Mouse (Mus musculus) kidney, postnatal 36 days (tissue): ENCODE results near the gene Kynu.

Source experiments
- DNase-seq, 2 experiments: peaks; one replicate each; pipeline ENCODE4 v3.0.0; 2021 to 2022; ENCODE audit warnings: mixed read lengths in 2 of 2

Gene Kynu

DNA sequence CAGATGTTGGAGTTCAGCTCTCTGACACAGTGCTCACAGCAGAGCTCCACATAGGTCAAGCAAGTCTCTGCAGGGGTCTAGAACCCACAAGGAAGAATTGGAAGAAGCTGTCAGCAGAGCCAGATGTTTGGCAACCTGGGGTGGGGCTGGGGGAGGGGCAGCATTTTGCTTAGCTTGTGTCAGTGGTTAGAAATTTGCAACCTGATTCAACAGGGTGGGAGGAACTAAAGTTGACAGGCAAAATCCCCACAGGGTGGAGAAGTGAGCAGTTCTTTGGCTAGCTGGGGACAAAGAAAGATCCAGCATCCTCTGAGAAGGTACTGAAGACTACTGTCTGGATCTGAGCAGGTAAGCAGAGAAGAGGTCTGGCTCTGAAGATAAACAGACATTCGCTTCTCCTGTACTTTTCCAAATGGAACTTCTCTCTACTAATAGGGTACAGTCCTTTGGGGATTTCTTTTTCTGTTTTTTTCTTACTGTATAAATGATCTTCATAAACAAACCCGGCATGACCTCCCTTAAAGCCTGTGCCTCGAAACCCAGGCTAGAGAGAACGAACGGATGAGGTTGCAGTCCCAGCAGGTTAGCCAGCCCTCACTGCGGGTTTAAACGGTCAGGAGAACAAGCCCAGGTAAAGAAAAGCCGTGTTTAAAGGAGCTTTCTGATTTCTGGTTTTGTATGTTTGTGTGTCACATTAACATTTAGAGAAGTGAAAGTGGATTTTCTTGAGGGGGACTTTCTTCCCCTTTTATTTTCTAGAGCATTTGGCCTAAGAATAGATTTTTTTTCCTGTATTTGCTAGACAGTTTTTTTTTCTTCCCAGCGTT lies at the start of gene Kynu:
Gene Kynu, plus strand, starts transcription at position 268 of the 827 bp plus-strand sequence.
- peak; percentile 41 to 46 for DNase-seq

DNA sequence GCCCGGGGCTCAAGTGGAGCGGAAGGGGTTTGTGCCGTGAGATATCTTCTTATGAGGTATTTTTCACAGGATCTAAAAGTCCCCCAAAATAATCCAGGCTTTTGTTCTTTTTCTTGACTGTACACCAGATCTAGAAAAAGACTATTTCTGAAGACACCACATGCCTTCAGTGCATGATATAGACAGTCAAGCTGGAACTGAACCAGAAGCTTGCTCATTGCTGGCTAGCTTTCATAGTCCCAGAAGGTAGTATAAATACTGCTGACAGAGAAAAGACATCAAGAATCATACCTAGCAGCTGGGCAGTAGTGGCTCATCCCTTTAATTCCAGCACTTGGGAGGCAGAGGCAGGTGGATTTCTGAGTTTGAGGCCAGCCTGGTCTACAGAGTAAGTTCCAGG lies 48.9 kb upstream of the Kynu start:
- DNase-seq = no peak

DNA sequence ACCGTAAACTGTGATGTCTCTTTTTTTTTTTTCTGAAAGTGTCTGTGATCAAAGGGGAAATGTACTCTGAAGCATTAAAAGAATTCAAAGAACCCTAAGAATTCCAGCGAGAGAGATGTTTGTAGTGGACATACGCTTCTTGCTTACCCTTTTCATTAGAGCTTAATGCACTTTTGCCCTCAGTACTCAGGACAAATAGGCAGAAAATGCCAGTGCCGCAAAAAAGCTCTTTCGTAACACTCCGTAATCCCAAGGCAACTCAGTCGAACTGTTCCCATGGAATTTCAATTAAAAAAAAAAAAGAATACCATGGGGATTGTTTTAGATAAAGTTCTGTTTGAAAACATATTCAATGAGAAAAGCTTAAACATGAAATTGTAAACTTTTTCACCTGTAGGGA lies 41.3 kb upstream of the Kynu start:
- DNase-seq = peak; percentile 9 to 52

- no peak for DNase-seq
These were observed 20.7 kb upstream of the Kynu start for GRCm38 (mm10) chr2:43534417-43534816.

DNA sequence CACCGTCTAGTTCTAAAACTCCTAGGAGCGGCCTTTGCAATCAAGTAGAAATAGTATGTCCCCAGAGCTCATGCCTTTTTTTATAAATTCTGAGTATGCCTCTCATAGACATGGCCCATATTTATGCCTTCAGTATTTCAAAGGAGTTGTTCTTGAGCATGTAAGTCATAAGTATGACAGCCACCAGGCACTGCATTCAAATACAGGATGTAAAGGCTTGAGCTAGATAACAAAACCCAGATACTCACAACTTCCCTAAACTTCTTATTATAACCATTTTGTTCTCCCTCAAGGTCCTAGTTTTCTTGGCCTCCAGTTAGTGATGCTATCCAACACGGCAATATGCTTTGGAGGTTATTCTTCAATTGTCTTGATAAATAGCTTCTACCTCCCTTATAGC lies 12.5 kb upstream of the Kynu start:
- no peak for DNase-seq

- DNase-seq = no peak
These were observed 9.5 kb upstream of the Kynu start for GRCm38 (mm10) chr2:43545665-43546064.

GRCm38 (mm10) chr2:43546448-43546847 lies 8.7 kb upstream of the Kynu start:
- DNase-seq = no peak

DNA sequence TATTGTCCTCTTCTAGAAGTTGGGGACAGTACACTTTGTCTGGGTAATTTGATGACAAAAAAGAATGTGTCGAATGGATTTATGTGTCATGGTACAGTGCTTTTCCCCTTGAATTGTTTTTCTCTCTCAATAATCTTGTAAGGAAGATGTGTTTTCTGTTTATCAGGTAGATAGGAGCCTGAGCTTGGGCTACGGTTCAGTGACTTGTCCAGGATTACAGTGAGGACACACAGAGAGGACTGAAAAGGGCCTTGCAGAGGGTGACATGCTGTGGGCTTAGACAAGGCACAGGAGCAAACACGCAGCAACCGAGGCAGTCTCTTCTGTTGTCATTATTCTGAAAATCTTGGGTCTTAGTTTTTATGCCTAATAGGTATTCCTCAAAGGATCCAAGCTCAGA lies 913 bp upstream of the Kynu start:
- DNase-seq = peak in 1 of 2 experiments; percentile 14

- DNase-seq = peak; percentile 76 to 80
These were observed 758 bp downstream of the Kynu start for GRCm38 (mm10) chr2:43555889-43556285.

GRCm38 (mm10) chr2:43556985-43557384 lies 1.9 kb downstream of the Kynu start:
- DNase-seq = no peak

DNA sequence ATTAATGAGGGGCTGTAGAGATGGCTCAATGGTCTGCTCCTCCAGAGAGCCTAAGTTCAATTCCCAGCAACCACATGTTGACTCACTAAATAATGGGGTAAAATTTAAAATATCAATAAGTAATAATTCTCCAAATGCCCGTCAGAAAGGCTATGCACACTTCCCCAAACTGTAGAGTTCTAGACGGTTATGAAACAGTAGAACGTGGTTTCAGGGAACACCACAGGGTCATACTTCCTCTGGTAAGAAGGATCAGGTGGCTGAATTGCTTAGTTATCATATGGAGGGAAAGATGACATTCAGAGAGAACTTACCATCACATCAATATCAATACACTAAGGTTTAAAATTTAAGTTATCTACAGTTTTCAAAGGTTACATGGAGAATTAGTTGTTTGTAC lies 6.1 kb downstream of the Kynu start:
- DNase-seq = no peak

DNA sequence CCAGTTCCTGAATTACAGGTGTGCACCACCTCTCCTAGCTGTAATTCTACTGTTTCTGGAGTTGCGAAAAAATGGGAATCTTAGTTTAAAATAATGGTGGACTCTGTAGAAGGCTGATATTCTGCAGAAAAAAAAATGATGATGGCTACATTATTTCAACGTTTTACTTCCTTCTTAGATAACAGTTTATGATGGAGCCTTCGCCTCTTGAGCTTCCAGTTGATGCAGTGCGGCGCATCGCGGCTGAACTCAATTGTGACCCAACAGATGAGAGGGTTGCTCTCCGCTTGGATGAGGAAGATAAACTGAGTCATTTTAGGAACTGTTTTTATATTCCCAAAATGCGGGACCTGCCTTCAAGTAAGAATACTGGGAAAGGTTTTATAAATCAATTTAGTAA lies 7.7 kb downstream of the Kynu start:
- DNase-seq = no peak

GRCm38 (mm10) chr2:43568406-43568805 lies 13.3 kb downstream of the Kynu start:
- DNase-seq = no peak

GRCm38 (mm10) chr2:43573526-43573925 lies 18.4 kb downstream of the Kynu start:
- DNase-seq = no peak

GRCm38 (mm10) chr2:43583243-43583812 lies 28.2 kb downstream of the Kynu start:
- no peak for DNase-seq

- DNase-seq = no peak
These were observed 30.4 kb downstream of the Kynu start for GRCm38 (mm10) chr2:43585508-43585907.

DNA sequence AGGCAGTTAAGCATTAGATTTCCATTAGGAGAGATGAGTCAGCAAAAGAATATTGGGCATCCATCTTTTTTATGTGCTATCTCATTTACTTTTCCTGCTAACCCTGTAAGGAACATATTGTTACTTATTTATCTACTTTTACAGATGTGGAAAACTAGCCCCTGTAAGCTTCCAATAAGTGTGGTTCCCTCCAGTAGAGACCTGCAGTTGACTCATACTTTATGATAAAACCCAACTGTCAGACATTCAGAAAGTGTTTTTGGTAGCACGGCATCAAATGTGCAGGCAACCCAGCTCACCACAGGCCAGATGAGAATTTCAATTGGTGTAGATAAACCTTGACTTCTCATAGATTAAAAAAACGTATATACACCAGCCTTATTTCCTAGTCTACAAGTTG lies 32.7 kb downstream of the Kynu start:
- no peak for DNase-seq

DNA sequence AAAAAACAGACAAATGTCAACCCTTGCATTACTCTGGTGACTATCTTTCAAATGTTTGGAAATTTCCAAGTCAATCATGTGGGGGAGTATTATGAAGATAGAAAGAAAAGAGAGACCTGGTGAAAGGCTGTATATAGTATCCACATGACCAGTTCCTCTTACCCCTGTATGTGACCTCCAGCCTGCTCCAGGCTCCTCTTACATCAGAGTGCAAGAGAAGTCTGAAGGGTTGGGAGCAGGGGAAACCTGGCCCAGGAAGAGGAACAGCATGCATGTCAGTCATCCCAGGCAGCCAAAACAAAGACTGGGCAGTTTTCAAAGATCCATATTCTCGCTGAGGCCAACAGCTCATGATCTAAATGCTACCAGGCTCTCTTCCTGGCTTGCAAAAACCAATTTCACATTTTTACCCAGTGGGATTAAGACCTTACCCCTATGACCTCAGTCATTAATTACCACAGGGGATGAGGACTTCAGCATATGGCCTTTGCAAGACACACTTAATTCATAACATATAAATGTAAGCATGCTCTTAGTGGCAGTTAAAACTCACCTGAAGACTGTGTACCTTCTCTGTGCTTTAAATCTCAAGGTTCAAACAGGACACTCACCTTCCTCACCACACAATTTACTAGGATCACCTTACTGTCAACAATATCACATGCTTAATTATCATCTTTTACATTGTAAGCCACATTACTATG lies 37.0 kb downstream of the Kynu start:
- DNase-seq = no peak

- peak; percentile 27 to 73 for DNase-seq
These were observed 58.4 kb downstream of the Kynu start for GRCm38 (mm10) chr2:43613571-43613970.

- no peak for DNase-seq
These were observed 66.0 kb downstream of the Kynu start for GRCm38 (mm10) chr2:43621140-43621539.

GRCm38 (mm10) chr2:43622844-43623243 lies 67.7 kb downstream of the Kynu start:
- no peak for DNase-seq

DNA sequence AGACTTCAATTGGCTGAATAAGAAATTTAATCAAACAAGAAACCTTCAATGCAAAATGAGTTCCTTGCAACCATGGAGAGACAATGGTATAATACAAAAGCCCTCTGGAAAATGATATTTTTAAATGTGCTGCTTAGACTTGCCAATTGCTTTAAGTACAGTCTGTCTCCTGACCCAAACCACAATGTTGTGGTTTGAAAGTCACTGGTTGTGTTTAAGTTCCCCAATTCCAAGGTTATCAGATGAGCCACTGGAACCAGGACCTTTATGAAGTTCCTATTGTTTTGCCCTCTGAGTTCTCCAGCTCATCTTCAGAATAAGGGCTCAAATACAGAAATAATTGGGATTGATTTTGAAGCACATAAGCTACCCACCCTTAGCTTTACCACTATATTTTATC lies 76.7 kb downstream of the Kynu start:
- DNase-seq = no peak

DNA sequence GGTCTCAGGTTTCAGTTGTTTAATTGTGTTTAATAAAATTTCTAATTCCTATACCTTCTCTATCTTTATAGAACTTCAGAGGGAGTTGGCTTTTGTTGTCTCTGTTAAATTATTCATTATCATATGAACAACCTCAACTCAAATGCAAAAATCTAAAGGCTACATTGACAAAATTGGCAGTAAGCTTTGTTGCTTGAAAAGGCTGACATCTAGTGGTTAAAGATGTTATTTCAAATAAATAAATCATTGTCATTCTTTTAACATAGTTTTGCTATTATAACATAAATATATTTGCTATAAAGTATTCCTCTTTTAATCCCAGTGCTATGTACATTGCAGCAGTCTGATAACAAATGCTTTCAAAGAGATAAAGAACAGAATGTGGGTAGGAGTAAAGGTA lies 81.4 kb downstream of the Kynu start:
- no peak for DNase-seq

GRCm38 (mm10) chr2:43646962-43647361 lies 91.8 kb downstream of the Kynu start:
- no peak for DNase-seq
